Mouse (Mus musculus) neural tube, embryonic 14.5 days (tissue): ENCODE results near the gene Rft1. TPM values are rescaled to one million over a fixed set of nuclear protein-coding genes. Genes with fewer than 3 reads are reported as not detected.

ENCODE experiments used
- ATAC-seq: fragments of 200-750 bp; cut with Nextera tagmentation; 2 replicates; pipeline ENCODE4 v1.8.0; 2017; ENCODE audit warnings: low read depth, mild to moderate bottlenecking, moderate TSS enrichment, moderate library complexity
- H3K27ac ChIP-seq: fragments of 300-500 bp; sonication (generic); 2 replicates; pipeline ENCODE4 v1.5.1; 2014; ENCODE audit warnings: low read depth, mild to moderate bottlenecking, control low read depth, low read length, moderate library complexity, mixed read lengths
- H3K27me3 ChIP-seq: fragments of 300-500 bp; sonication (generic); 2 replicates; pipeline ENCODE4 v1.6.1; 2014; ENCODE audit warnings: low read length; ENCODE audit not compliant: control insufficient read depth, insufficient read depth
- H3K36me3 ChIP-seq: fragments of 300-500 bp; sonication (generic); 2 replicates; pipeline ENCODE4 v1.6.1; 2014; ENCODE audit warnings: low read length, mixed read lengths; ENCODE audit not compliant: control insufficient read depth, insufficient read depth
- H3K4me1 ChIP-seq: fragments of 300-500 bp; sonication (generic); 2 replicates; pipeline ENCODE4 v1.6.1; 2014; ENCODE audit warnings: low read length; ENCODE audit not compliant: control insufficient read depth, insufficient read depth
- H3K4me2 ChIP-seq: fragments of 300-500 bp; sonication (generic); 2 replicates; pipeline ENCODE4 v1.6.1; 2014; ENCODE audit warnings: mild to moderate bottlenecking, low read depth, low read length, control low read depth
- H3K4me3 ChIP-seq: fragments of 300-500 bp; sonication (generic); 2 replicates; pipeline ENCODE4 v1.5.1; 2014; ENCODE audit warnings: low read depth, low read length, control low read depth, mixed read lengths
- H3K9ac ChIP-seq: fragments of 300-500 bp; sonication (generic); replicated peaks from 2 replicates; pipeline ENCODE4 v1.6.1; 2014; ENCODE audit warnings: low read depth, mild to moderate bottlenecking, control low read depth, low read length, mixed read lengths
- H3K9me3 ChIP-seq: fragments of 300-500 bp; sonication (generic); 2 replicates; pipeline ENCODE4 v1.6.1; 2016; ENCODE audit warnings: low read length; ENCODE audit not compliant: control insufficient read depth
- WGBS: fragments of 180-500 bp; shearing (Covaris S2); extraction: QIAGEN DNeasy Blood & Tissue Kit; methylation state at CpG from one replicate; pipeline ENCODE4 v1.1.7; 2014; 5-methylcytosine and 5-hydroxymethylcytosine counted together
- polyA plus RNA-seq: library from polyadenylated mRNA; unstranded; fragments of >200 nt; fragmentation: Nextera tagmentation; extraction: Ambion mirVana; gene quantifications from 2 replicates; pipeline ENCODE4 v1.2.1, GENCODE M21; 2014

Rft1 gene
- polyA plus RNA-seq, 1 experiment from 2014 or later: 7.6 TPM

GRCm38 (mm10) chr14:30626756-30627742 is 27.1 kb upstream of the Rft1 start:
- Histone ChIP-seq H3K4me1 (0 out of 2 replicates have a peak, but pooled peaks cover 2% of the 10 kb centered on the region), H3K9ac (no peak overlapping the region), H3K9me3 (no peaks in the 10 kb centered on the region), H3K27me3 (no peaks in the 10 kb centered on the region), H3K4me2 (peak overlapping the region; percentile 57; the same call in 1 of the 2 replicates), H3K27ac (no peak overlapping the region), H3K36me3 (no peaks in the 10 kb centered on the region), H3K4me3 (no peak overlapping the region; the same call in 1 of the 2 replicates)
- ATAC-seq: no peak; the same call in 1 of the 2 replicates
- WGBS: 47% methylated on average over 12 of the region's 12 CpGs

- 93% methylated on average over 5 of the region's 5 CpGs for WGBS
Observed at GRCm38 (mm10) chr14:30628235-30628634, 25.9 kb upstream of the Rft1 start.

GRCm38 (mm10) chr14:30629839-30630238 is 24.3 kb upstream of the Rft1 start:
- Histone ChIP-seq H3K36me3 (no peaks in the 10 kb centered on the region), H3K27me3 (no peaks in the 10 kb centered on the region), H3K4me2 (no peak overlapping the region), H3K4me1 (0 out of 2 replicates have a peak, but pooled peaks cover 2% of the 10 kb centered on the region), H3K4me3 (no peak overlapping the region), H3K27ac (no peak overlapping the region), H3K9ac (no peak overlapping the region), H3K9me3 (no peaks in the 10 kb centered on the region)
- ATAC-seq: no peak
- 62% methylated on average over 4 of the region's 4 CpGs for WGBS

More at GRCm38 (mm10) chr14:30628235-30628634, 25.9 kb upstream of the Rft1 start:
- ATAC-seq: no peak
- H3K9ac ChIP-seq: no peak overlapping the region
- no peak overlapping the region for H3K27ac ChIP-seq
- 0 out of 2 replicates have a peak, but pooled peaks cover 2% of the 10 kb centered on the region for H3K4me1 ChIP-seq
- no peaks in the 10 kb centered on the region for H3K36me3 ChIP-seq
- H3K9me3 ChIP-seq: no peaks in the 10 kb centered on the region
- no peak overlapping the region for H3K4me3 ChIP-seq
- no peak overlapping the region for H3K4me2 ChIP-seq
- H3K27me3 ChIP-seq: no peaks in the 10 kb centered on the region

- Histone ChIP-seq H3K27me3 (no peaks in the 10 kb centered on the region), H3K9ac (no peak overlapping the region), H3K4me2 (no peak overlapping the region), H3K9me3 (no peaks in the 10 kb centered on the region), H3K36me3 (no peaks in the 10 kb centered on the region), H3K27ac (no peak overlapping the region), H3K4me3 (no peak overlapping the region), H3K4me1 (no peaks in the 10 kb centered on the region)
- ATAC-seq: no peak
- 75% methylated on average over 5 of the region's 5 CpGs for WGBS
Observed at GRCm38 (mm10) chr14:30630811-30631576, 23.2 kb upstream of the Rft1 start.

GRCm38 (mm10) chr14:30631834-30632233 is 22.3 kb upstream of the Rft1 start:
- Histone ChIP-seq H3K4me3 (no peak overlapping the region), H3K4me1 (no peaks in the 10 kb centered on the region), H3K27ac (no peak overlapping the region), H3K9ac (no peak overlapping the region), H3K9me3 (no peaks in the 10 kb centered on the region), H3K4me2 (no peak overlapping the region), H3K36me3 (no peaks in the 10 kb centered on the region), H3K27me3 (no peaks in the 10 kb centered on the region)
- 39% methylated on average over 2 of the region's 2 CpGs for WGBS
- no peak for ATAC-seq

- no peak for ATAC-seq
- WGBS: 69% methylated on average over 7 of the region's 7 CpGs
- H3K9ac ChIP-seq: no peak overlapping the region
- H3K36me3 ChIP-seq: no peaks in the 10 kb centered on the region
- no peak overlapping the region for H3K27ac ChIP-seq
- no peak overlapping the region for H3K4me2 ChIP-seq
- no peaks in the 10 kb centered on the region for H3K27me3 ChIP-seq
- H3K9me3 ChIP-seq: no peaks in the 10 kb centered on the region
- H3K4me3 ChIP-seq: no peak overlapping the region
- H3K4me1 ChIP-seq: no peaks in the 10 kb centered on the region
Observed at GRCm38 (mm10) chr14:30633708-30634107, 20.5 kb upstream of the Rft1 start.

- no peaks in the 10 kb centered on the region for H3K27me3 ChIP-seq
- H3K36me3 ChIP-seq: no peaks in the 10 kb centered on the region
- H3K4me1 ChIP-seq: no peaks in the 10 kb centered on the region
- 86% methylated on average over 1 of the region's 1 CpGs for WGBS
- no peaks in the 10 kb centered on the region for H3K9me3 ChIP-seq
- H3K27ac ChIP-seq: no peak overlapping the region
- H3K4me3 ChIP-seq: no peak overlapping the region
- H3K4me2 ChIP-seq: no peak overlapping the region
- H3K9ac ChIP-seq: no peak overlapping the region
- no peak for ATAC-seq
Observed at GRCm38 (mm10) chr14:30634418-30634817, 19.7 kb upstream of the Rft1 start.

GRCm38 (mm10) chr14:30635219-30635910 is 18.8 kb upstream of the Rft1 start:
- Histone ChIP-seq H3K4me1 (no peaks in the 10 kb centered on the region), H3K4me3 (no peak overlapping the region), H3K9ac (no peak overlapping the region), H3K36me3 (no peaks in the 10 kb centered on the region), H3K4me2 (no peak overlapping the region), H3K27ac (no peak overlapping the region), H3K27me3 (no peaks in the 10 kb centered on the region), H3K9me3 (no peaks in the 10 kb centered on the region)
- ATAC-seq: no peak
- 88% methylated on average over 13 of the region's 13 CpGs for WGBS
